Mouse (Mus musculus): ENCODE measurements around the gene Crnkl1. TPM values are rescaled to one million over a fixed set of nuclear protein-coding genes. Genes with fewer than 3 reads are reported as not detected.
"Not testable (repeated sequence)": the region's sequence is repeated elsewhere in the genome, so short reads cannot be mapped to it uniquely, and the experiment has no call there.

Crnkl1 gene
- polyA plus RNA-seq, 1 experiment from 2014 or later, result 41.0 TPM

- H3K27ac ChIP-seq, result no peak overlapping the region
- no peak overlapping the region for H3K9ac ChIP-seq
- ATAC-seq (ENCODE audit: low FRiP score, low read depth), result no peak
Measured at GRCm38 (mm10) chr2:145905156-145905555, 29.7 kb downstream of the Crnkl1 start.

GRCm38 (mm10) chr2:145903983-145904616 lies 30.7 kb downstream of the Crnkl1 start:
- no peak for ATAC-seq (ENCODE audit: low FRiP score, low read depth)
- H3K4me1 ChIP-seq, result peaks cover 18% of the 10 kb centered on the region
- peaks cover 11% of the 10 kb centered on the region for H3K36me3 ChIP-seq

More at GRCm38 (mm10) chr2:145905156-145905555, 29.7 kb downstream of the Crnkl1 start:
- WGBS, result 86% methylated on average over 6 of the region's 6 CpGs
- H3K27me3 ChIP-seq (replicated peaks), result no peaks in the 10 kb centered on the region
- H3K9me3 ChIP-seq, result no peaks in the 10 kb centered on the region
- H3K4me2 ChIP-seq (replicated peaks), result peak overlapping the region; percentile 10; the same call in 1 of the 2 replicates
- H3K4me3 ChIP-seq, result no peak overlapping the region
- H3K4me1 ChIP-seq, result peaks cover 18% of the 10 kb centered on the region
- peaks cover 14% of the 10 kb centered on the region for H3K36me3 ChIP-seq

DNA sequence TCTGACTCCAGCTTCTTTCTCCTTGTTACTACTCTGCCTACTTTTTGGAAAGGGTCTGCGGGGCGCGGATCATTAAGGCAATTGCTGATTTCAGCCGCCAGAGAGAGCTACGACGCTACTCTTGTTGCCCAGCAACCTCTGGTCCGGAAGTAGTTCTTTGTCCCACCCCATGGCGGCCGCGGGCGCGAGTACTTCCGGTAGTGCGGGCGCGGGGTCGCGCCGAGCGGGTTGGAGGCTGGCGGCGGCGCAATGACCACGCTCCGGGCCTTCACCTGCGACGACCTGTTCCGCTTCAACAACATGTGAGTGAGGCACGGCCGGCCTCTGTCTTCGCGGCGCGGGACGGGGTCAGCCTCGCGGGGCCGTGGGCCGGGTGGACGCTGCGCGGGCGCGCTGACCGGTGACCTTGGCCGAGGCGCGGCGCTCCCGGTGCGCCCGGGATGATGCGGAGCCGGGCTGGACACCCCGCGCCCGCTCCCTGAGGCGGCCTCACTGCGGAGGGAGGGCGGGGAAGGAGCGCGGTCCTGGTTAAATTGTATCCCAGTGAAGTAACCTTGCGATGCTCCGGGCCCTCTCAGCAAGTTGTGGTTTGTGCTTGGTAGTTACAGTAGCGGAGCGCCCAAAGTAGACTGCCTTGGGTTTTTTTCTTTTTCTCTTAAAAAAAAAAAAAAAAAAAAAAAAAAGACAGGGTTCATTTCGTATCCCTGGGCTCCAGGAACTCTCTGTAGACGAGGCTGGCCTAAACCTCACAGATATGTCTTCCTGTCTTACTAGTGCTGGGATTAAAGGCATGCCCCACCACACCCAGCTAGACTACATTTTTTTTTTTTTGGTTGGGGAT lies 31.5 kb downstream of the Crnkl1 start:
- no peaks in the 10 kb centered on the region for H3K27me3 ChIP-seq (replicated peaks)
- no peaks in the 10 kb centered on the region for H3K9me3 ChIP-seq
- H3K27ac ChIP-seq, result no peak overlapping the region
- peaks cover 18% of the 10 kb centered on the region for H3K4me1 ChIP-seq
- ATAC-seq (ENCODE audit: low FRiP score, low read depth), result peak; percentile 95
- peak overlapping the region; percentile 93 for H3K9ac ChIP-seq
- H3K4me3 ChIP-seq, result peak overlapping the region; percentile 97
- H3K36me3 ChIP-seq, result peaks cover 6% of the 10 kb centered on the region; the same call in 1 of the 2 replicates
- peak overlapping the region; percentile 54 for H3K4me2 ChIP-seq (replicated peaks)
- WGBS, result under 1% methylated on average over 68 of the region's 68 CpGs

More at GRCm38 (mm10) chr2:145903983-145904616, 30.7 kb downstream of the Crnkl1 start:
- Histone ChIP-seq H3K9ac (peak overlapping the region; percentile 93), H3K4me3 (peak overlapping the region; percentile 97), H3K4me2 (replicated peaks) (peak overlapping the region; percentile 54), H3K27me3 (replicated peaks) (no peaks in the 10 kb centered on the region), H3K9me3 (no peaks in the 10 kb centered on the region), H3K27ac (no peak overlapping the region)
- WGBS, result 32% methylated on average over 12 of the region's 12 CpGs

- H3K9ac ChIP-seq, result no peak within 1 kb of the TSS
- peak within 1 kb of the TSS; percentile 54 for H3K4me2 ChIP-seq (replicated peaks)
- ATAC-seq (ENCODE audit: low FRiP score, low read depth), result no peak
- no peak within 1 kb of the TSS for H3K27ac ChIP-seq
- H3K4me1 ChIP-seq, result peaks cover 18% of the 10 kb centered on the region
- 86% methylated on average over 6 of the region's 6 CpGs for WGBS
- no peaks in the 10 kb centered on the region for H3K36me3 ChIP-seq
- no peaks in the 10 kb centered on the region for H3K9me3 ChIP-seq
- H3K4me3 ChIP-seq, result peak within 1 kb of the TSS; percentile 97
- no peaks in the 10 kb centered on the region for H3K27me3 ChIP-seq (replicated peaks)
Measured at GRCm38 (mm10) chr2:145901861-145902260, 33.0 kb downstream of the Crnkl1 start, which contains the start of gene Naa20. Gene Naa20 (plus strand): TSS chr2:145902099.

DNA sequence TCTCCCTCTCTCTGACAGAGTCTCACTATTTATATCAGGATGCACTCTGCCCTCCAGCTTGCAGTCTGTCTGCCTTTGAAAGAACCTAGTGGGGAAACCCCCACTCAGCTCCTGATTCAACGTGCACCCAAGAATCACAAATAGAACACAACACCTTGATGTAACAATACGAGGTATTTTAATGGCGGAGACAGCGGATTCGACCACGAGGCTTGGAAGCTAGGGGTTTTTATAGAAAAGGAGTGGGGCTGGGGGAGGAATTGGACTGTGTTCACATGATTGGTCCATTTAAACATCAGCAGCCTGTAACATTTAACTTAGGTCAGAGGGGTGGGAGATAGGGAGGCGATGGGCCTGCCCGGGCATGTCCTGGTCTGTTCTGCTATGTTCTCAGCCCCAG lies 34.5 kb downstream of the Crnkl1 start:
- H3K4me1 ChIP-seq, result peaks cover 15% of the 10 kb centered on the region
- not testable (repeated sequence) for H3K9ac ChIP-seq; ATAC-seq (ENCODE audit: low FRiP score, low read depth); H3K27me3 ChIP-seq (replicated peaks); H3K4me2 ChIP-seq (replicated peaks); H3K4me3 ChIP-seq; H3K36me3 ChIP-seq; H3K9me3 ChIP-seq; H3K27ac ChIP-seq
- 82% methylated on average over 8 of the region's 8 CpGs for WGBS

DNA sequence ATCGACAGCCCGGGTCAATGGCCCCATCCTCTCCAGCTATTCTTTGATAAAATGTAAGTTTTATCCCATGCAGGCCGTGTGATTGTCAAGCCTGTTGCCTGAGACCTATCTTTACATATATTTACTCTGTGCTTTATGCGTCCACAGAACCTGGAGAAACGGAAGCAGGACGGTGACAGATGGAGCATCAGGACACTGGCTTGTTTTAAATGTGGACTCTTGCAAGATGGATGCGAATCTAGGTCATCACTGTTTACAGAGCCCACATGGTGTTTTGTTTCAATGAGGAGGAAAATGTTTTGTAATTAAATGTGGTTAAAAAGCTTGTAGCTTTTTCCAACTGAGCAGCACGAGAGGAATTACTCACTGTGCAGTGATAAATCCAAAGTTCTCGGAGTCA lies 36.7 kb downstream of the Crnkl1 start:
- Histone ChIP-seq H3K4me2 (replicated peaks) (no peak overlapping the region), H3K9me3 (no peaks in the 10 kb centered on the region), H3K36me3 (no peaks in the 10 kb centered on the region), H3K4me1 (no peaks in the 10 kb centered on the region), H3K27ac (no peak overlapping the region), H3K4me3 (no peak overlapping the region), H3K9ac (no peak overlapping the region), H3K27me3 (replicated peaks) (no peaks in the 10 kb centered on the region)
- 73% methylated on average over 9 of the region's 9 CpGs for WGBS
- no peak for ATAC-seq (ENCODE audit: low FRiP score, low read depth)

- H3K4me1 ChIP-seq, result 0 out of 2 replicates have a peak, but pooled peaks cover 2% of the 10 kb centered on the region
- WGBS, result 99% methylated on average over 6 of the region's 6 CpGs
- H3K27me3 ChIP-seq (replicated peaks), result no peaks in the 10 kb centered on the region
- no peaks in the 10 kb centered on the region for H3K36me3 ChIP-seq
- H3K27ac ChIP-seq, result no peak overlapping the region
- H3K9ac ChIP-seq, result no peak overlapping the region
- ATAC-seq (ENCODE audit: low FRiP score, low read depth), result no peak
- no peak overlapping the region for H3K4me3 ChIP-seq
- H3K4me2 ChIP-seq (replicated peaks), result no peak overlapping the region
- H3K9me3 ChIP-seq, result no peaks in the 10 kb centered on the region
Measured at GRCm38 (mm10) chr2:145893756-145894155, 41.1 kb downstream of the Crnkl1 start.

- no peak for ATAC-seq (ENCODE audit: low FRiP score, low read depth)
- no peak overlapping the region for H3K27ac ChIP-seq
- no peak overlapping the region for H3K9ac ChIP-seq
- H3K9me3 ChIP-seq, result no peaks in the 10 kb centered on the region
- H3K4me2 ChIP-seq (replicated peaks), result no peak overlapping the region
- no peaks in the 10 kb centered on the region for H3K27me3 ChIP-seq (replicated peaks)
- H3K4me1 ChIP-seq, result peaks cover 2% of the 10 kb centered on the region; the same call in 1 of the 2 replicates
- 91% methylated on average over 2 of the region's 2 CpGs for WGBS
- no peak overlapping the region for H3K4me3 ChIP-seq
- peaks cover 4% of the 10 kb centered on the region for H3K36me3 ChIP-seq
Measured at GRCm38 (mm10) chr2:145890571-145890970, 44.2 kb downstream of the Crnkl1 start.

- peaks cover 7% of the 10 kb centered on the region for H3K36me3 ChIP-seq
- no peak for ATAC-seq (ENCODE audit: low FRiP score, low read depth)
- no peaks in the 10 kb centered on the region for H3K27me3 ChIP-seq (replicated peaks)
- 66% methylated on average over 6 of the region's 6 CpGs for WGBS
- no peak overlapping the region for H3K27ac ChIP-seq
- H3K4me3 ChIP-seq, result no peak overlapping the region
- peaks cover 2% of the 10 kb centered on the region; the same call in 1 of the 2 replicates for H3K4me1 ChIP-seq
- no peak overlapping the region for H3K9ac ChIP-seq
- H3K9me3 ChIP-seq, result no peaks in the 10 kb centered on the region
- no peak overlapping the region for H3K4me2 ChIP-seq (replicated peaks)
Measured at GRCm38 (mm10) chr2:145888766-145889480, 45.9 kb downstream of the Crnkl1 start.

DNA sequence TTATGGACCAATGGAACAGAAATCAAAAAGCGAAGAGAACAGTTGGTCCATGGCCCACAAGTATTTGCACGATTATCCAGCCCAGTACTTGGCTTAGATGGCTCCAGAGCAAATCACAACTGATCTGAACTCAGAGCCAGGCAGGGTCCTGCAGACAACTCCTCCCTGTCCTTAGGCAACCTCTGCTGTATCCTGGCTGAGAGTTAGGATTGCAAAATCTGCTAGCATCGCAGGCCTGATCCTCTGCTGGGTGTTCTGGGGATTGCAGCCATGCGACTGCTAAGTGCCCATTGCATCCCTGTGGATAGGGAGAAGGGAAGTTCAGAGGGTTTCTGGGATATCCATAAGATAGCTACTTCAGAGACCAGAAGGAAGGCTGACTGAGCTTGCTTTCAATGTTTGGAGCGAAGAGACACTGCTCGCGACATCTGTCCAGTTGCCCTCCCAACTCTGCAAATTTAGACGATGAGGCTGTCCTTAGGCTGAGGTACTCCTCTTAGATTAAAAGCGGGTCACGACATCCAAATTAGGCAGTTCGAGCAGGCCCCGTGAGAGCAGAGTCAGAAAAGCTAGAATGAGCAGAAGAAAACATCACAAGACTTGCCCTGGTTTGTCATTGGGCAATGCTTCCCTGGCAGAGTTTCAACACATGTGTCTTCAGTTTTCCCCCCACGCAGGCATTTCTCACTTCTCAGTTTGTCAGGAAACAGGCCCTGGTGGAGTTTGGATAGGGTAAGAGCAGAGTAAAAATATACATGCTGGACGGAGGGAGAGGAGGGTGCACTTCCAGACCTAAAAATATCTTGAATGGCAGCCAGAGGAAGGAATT lies 46.7 kb downstream of the Crnkl1 start:
- Histone ChIP-seq H3K4me3 (no peak overlapping the region), H3K27ac (no peak overlapping the region), H3K4me1 (peaks cover 2% of the 10 kb centered on the region; the same call in 1 of the 2 replicates), H3K4me2 (replicated peaks) (no peak overlapping the region), H3K9me3 (no peaks in the 10 kb centered on the region), H3K9ac (no peak overlapping the region), H3K27me3 (replicated peaks) (no peaks in the 10 kb centered on the region), H3K36me3 (peaks cover 7% of the 10 kb centered on the region)
- no peak; the same call in 1 of the 2 replicates for ATAC-seq (ENCODE audit: low FRiP score, low read depth)
- 76% methylated on average over 14 of the region's 14 CpGs for WGBS

Measured in neural tube, embryonic 12.5 days (tissue).